Mouse (Mus musculus): ENCODE results near the gene Emc10.

GRCm38 (mm10) chr7:44496771-44497109, 411 bp upstream of the Emc10 start:
- TF ChIP-seq POLR2A (IDR thresholded peaks at IDR 0.05; ENCODE audit: control insufficient read depth, extremely low read depth, insufficient read depth, low read length, poor library complexity) (no peak), CTCF (IDR thresholded peaks at IDR 0.05; ENCODE audit: borderline replicate concordance, control insufficient read depth, extremely low read depth, insufficient read depth, low read length, poor library complexity) (no peak)
